Mouse (Mus musculus): ENCODE measurements at regions not wholly inside any gene's neighbourhood (a gene's known extent, or its start where the extent isn't known, plus 50 kb on each side); places are given as distances from the start of the nearest gene placed in this dataset.

- TF ChIP-seq CTCF (IDR thresholded peaks at IDR 0.05; ENCODE audit: borderline replicate concordance, control insufficient read depth, extremely low read depth, insufficient read depth, low read length, poor library complexity) (no peak), POLR2A (IDR thresholded peaks at IDR 0.05; ENCODE audit: control insufficient read depth, extremely low read depth, insufficient read depth, low read length, poor library complexity) (no peak)
Observed at GRCm38 (mm10) chr2:30690925-30691856, 96.4 kb downstream of the Cstad start.
